Mouse (Mus musculus) c-Kit-positive CD71-negative TER-119-negative erythroid progenitor cells, embryonic 14.5 days (primary cell): ENCODE results near the gene Rbm20.

ENCODE experiments used
- DNase-seq: peaks from one replicate; pipeline ENCODE4 v3.0.0-alpha.2; 2013; ENCODE audit warnings: low read depth

The Rbm20 gene

DNA sequence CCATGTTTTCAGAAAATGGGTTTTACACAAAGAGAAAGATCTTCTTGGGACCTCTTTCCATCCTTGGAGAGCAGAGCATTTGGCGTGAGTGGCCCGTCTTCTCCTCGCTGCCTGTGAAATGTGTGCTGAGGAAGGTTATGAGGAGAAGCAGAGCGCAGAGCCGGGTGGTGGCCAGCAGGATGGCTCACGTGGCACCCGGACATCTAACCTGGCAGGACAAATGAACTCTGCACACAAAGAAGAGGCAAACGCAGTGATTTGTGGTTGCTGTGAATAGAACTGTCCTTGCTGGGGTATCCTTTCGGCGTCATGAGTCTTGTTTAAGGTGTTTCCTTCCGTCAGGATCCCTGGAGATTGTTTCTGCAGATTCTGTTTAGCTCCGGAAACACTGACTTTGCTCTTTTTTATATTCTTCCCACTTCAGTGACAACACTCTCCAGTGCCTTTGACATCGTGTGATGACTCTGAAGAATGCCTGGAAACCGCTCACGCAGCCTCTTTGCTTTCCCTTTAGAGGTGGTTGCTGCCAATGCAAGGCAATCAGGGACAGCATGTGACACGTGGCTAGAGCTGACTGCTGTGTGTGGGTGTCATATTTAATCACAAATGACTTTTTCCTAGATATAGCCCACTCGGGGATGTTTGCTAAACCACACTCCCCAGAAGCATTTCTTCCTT lies 80.5 kb downstream of the Rbm20 start:
- DNase-seq, result no peak

DNA sequence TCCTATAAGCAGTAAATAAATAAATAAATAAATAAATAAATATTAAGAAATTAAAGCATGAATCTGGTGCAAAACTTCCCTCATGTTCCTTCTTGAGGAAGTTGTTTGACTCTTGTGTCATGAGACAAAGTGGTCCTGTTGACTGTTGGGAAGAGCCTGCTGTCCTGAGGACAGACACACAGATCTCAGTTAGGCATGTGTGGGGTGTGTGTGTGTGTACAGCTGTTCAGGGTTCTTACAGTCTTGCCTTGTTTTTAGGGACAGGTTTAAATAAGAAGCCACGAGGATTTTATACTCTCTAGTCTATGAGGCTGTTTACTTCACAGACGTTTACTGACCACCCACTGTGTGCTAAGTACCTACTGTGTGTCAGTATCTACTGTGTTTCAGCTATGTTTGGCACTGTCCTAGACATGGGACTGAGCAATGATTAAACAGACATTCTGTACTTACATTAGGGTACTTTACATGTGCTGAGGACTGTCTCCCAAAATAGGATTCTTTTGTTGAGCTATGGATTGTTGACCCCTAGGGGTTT lies 81.8 kb downstream of the Rbm20 start:
- no peak for DNase-seq

DNA sequence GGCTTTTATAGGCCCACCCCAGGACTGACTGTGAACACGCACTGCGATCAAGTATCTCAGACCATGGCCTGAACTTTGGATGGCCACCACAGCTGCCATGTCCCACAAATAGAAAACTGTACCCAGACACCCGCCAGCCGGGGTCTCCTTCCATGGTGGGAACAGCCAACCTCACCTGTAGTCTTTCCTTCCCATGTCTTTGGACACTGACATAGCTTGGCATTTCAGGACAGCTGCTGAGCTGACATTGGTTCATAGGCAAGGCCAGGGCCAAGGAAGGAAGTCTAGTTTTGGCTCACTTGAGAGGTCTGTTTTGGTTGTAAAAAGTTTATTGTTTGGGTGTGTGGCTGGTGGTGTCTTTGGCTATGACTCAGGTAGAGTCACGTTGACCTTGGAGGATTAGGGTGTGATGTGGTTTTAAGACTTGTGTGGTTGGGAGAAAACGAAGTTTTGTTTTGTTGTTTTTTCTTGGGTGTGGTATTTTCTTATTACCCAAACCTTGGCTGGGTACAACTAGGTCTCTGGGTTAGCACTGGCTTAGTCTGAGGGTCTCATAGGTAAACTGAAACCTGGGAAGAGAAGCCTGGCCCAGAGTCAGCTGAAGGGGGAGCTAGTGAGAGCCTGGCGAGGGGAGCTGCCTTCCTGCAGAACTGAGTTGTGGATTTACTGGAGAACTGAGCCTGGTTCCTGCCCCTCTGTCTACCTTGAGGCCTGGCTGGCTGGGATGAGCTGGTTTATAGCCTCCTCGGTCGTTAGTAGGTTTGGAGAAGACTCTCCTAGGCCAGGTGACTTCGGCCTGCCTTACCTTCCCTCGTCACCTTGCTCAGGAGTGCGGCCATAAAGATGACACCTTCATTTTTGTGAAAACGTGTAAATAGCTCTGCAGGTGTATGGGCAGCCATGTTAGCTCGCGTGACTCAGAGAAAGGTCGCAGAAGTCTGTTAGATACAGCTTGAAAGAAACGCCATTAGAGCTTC lies 83.3 kb downstream of the Rbm20 start:
- no peak for DNase-seq

DNA sequence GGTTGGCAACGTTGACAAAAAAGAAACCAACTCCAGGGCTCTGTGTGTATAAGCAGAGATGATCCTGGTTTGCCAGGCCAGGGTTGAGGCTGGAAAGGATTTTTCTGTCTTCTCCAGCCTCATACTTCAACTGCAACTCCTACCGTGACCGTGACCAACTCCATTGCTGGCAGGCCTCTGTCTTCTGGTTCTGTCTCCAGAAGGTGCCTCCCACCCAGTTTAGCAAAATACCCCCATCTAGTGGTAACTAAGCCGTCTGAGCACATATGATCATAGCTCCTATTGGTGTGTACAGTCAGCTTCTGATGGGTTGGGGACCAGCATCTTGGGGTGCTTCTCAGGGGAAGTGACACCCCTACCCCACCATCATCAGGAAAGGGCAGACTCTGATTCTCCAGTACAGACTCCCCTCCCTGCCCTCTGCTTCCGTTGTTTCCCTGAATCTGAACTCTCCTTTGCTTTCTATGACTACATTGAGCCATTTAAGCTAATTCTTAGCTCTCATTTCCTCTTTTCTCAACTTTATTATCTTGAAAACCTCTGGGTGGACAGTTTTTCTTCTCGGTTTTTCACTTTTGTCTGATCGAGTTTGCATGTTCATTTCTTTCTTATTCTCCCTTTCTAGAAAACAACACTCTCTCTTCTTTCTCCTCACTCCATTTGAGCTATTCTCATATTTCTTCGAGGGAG lies 85.8 kb downstream of the Rbm20 start:
- no peak for DNase-seq

DNA sequence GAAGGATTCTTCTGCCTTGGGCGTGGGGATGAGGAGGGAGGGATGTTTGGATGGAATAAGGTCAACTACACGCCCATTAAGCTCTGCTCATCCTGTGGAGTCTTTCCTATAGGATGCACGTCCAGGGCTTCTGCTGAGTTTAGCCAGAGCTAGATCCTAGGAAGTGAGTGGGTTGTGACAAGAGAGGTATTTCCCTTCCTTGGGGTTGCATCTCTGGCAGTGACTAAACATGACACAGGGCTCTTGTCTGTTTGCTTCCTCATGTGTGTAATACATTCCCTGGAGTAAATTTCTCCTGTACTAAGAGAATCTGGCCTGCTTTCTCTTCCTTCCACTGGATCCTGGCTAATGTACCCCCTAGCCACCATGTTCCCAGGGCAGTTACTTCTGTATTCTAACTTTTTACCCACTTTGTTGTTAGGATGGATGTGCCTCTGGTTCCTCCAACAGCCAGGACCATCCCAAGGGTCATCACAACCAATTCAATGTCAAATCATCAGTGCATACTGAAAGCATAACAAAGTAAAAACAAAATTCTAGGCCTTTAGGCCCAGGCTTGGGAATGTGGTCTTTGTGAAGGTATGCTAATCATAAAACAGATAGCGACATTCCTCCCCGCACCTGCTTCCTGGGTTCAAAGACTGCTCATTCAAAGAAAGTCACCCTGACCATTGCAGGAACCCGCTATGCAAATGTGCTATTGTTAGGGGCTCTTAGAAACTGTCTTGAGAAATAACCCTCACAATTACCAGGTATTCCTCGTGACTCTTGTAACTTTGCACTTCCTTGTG lies 87.8 kb downstream of the Rbm20 start:
- no peak for DNase-seq

DNA sequence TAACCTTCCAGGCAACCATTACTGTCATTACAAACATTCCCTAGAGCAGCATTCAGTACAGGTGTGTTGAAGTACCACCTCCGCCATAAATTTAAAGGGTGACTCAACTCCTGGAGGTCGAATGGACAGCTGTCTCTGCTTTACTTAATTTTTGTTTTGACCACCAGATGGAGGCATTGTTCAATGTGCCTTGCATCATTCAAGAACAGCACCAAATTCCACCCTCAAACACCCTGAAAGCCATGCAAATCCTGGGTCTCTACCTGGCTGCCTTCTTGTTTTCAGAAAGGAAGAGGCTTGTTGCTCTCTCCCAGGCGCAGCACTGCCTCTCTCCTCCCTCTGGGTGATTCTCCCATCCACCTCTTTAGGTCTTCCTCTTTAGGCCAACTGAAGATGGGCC lies 91.4 kb downstream of the Rbm20 start:
- DNase-seq, result peak; percentile 51

DNA sequence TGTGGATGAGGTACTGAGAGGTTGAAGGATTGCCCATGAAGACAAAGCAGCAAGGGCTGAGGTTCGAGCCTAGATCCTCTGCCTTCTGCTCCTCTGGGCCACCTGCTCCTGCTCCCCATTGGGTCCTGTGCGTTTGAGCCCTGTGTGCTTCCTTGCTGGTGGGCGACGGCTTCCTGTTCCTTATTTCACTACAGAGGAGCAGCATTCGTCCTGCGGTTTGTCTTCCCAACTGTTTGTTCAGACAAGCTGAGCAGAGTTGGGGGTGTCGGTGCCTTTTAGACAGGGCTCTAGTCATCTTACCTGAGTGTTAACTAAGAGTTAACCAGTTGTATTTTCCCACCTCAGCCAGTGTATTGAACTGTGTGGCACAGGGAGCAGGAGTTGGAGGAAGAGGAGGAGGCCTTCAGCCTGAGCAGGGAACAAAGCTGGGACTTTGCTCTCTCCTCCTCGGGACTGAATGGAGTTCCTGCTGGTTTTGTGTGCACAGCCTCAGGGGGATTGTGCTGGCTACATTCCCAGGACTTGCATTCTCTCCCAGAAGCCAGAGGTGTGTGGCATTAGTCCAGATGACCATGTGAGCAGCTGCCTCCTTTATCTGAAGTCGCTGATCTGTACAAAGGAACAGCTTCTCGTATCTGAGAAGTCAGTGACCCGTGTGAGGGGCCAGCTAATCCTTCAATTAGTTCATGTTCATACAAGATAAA lies 97.0 kb downstream of the Rbm20 start:
- DNase-seq, result no peak

DNA sequence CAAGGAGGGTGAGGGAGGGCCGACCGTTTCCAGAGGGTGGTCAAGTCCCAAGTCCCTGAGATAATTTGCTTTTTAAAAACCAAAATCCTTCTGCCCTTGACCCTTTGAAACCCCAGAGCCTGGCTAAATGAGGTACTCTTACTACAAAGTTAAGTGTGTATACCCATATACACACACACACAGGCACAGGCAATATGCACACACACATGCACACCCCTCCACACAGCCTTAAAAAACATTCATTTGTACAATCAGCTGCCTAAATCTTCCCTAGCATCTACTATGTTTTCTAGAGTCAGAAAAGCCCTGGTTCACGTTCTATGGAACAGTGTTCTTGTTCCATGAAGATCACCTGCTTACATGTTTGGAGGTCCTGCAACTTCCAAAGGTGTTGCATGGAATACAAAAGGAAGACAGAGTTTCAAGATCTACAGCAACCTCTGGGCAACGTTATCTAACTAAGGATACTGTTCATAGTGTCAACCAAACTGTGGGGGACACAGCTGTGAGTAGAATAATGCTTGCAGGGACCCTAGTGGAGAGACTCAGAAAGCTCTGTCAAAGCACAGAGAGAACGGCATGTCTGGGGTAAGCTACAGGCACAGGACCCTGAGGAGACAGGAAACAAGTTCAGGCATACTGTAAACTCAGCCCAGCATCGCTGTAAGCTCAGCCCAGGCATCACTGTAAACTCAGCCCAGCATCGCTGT lies 97.7 kb downstream of the Rbm20 start:
- no peak for DNase-seq

DNA sequence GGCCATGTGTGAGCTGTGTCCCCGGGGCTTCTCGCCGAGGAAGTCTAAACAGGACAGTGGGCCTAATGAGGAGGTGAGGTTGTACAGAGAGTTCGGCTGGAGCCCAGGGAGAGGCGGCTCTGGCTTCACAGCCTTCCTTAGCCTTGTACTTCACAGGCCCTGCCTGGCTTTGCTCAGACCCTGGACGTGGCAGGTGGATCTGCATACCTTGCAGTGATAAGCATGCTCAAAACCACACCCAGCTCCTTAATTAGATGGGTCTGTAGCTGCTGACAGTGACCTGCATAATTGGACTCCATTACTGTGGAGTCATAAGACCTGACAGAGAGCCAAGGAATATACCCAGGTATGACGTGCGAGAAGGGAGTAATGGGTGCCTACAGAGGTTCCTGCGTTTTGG lies 102.3 kb downstream of the Rbm20 start:
- DNase-seq, result no peak

DNA sequence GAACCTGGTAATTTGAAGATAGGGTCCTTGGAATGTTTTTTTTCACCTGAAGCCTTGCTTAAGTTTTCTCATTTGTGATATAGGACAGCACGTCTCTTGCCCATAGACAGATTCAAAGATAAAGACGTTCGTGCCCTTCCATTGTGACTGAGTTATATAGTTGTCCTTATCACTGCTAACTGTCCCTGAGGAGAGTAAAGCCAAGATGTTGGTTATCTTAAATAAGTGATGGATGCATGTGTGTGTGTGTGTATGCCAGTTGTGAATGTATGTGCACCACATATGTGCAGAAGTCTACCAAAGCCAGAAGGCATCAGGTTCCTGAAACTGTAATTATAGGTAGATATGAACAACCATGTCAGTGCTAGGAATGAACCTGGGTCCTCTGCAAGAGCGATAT lies 102.7 kb downstream of the Rbm20 start:
- DNase-seq, result no peak

DNA sequence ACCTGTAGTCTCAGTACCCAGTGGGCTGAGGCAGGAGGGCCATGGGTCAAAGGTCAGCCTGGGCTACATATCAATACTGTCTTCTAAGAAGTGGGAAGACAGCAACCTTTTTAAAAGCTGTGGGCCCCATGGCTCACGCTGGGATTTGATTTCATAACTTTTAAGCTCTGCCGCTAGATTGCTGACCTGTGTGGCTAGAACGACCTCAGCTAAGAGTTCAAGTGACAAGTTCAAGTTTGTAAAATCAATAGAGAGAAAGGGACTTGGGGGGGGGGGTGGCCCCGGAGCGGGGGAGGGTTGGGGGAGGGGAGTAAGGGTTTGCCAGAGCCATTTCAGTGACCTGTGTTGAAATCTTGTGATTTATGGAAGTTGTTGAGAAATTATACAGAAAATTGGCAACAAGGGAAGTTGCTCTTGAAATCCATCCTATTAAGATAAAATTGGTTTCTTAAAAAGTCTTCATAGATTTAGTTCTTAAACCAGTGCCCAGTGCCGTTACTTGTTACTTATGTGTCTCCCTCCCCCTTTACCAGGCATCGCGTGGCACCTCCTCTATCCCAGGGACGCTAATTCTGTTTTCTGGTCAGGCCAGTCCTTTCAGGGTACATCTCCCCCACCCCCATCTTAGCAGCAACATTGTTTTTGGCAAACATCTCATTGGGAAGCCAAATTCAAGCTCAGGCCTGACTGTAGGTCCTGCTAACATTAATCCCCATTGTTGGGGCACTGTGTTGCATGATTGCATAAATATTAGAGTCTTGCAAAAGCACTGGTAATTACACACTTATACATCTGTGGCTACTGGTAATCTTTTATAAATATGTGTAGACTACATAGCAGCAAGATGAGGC lies 103.9 kb downstream of the Rbm20 start:
- DNase-seq, result no peak

DNA sequence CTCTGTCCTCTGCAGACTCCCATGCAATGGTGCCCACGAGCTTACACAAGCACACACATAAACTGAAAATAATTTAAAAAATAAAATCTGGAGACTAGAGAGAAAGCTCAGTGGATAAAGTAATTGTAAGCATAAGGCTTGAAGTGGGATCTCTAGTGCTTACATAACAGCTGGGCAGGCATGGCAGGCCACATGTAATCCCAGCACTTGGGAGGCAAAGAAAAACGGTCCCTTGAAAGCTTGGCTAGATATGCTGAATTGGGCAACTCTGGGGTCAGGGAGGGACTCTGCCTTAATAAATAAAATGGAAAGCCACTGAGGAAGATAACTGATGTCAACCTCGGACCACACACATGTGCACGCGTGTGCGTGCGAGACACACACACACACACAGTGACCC lies 104.7 kb downstream of the Rbm20 start:
- no peak for DNase-seq

DNA sequence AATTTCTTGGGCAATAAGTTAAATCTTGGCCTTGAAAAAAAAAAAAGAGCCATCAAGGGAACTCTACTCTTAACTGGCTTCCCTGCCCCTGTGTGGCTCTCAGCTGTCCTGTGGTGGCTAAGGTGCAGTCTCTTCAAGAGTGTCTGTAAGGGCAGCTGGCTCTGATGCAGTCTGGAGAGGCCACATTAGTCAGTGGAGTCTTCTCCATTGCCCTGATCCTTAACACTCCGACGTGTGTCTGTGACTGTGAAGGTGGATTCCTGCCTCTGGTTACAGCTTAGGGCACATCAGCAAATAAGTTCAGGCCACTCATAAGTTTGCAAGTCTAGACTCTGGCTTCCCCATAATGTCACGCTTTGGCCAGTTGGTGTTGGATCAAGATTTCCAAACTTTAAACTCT lies 108.2 kb downstream of the Rbm20 start:
- DNase-seq, result no peak

DNA sequence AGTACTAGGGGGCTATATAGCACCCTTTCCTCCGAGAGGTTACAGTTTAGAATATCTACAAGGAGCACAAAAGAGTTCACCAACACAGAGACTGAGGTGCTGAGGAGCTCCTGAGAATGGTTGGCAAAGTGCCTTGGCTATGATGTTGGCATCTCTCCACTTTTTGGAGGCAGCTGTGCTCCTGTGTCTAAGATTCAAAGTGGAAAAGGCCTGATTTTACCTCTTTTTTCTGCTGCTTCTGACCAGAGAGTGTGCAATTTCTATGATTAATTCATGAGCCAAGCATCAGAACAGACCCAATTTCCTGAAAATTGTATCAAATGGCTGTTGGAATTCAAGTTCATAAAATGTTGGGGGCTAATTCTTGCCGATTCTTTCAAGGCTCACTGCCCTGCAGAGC lies 109.1 kb downstream of the Rbm20 start:
- DNase-seq, result no peak

DNA sequence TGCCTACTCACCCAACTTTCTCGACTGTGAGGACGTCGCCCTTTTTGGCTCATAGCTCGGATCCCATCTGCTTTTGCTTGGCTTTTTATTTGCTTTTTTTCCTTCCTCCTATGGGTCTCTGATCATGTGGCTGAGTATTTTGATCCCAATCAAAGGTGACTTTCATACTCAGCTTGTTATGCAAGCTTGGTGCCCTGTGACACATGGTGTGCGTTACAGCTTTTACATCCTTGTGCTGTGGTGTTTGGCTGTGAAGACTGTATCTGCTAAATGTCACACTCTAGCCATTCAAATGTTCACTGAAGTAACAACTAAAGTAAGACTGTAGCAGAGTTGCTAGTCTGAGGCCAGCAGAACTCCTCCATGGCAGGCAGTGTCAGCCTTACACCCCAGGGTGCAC lies 109.7 kb downstream of the Rbm20 start:
- DNase-seq, result no peak

DNA sequence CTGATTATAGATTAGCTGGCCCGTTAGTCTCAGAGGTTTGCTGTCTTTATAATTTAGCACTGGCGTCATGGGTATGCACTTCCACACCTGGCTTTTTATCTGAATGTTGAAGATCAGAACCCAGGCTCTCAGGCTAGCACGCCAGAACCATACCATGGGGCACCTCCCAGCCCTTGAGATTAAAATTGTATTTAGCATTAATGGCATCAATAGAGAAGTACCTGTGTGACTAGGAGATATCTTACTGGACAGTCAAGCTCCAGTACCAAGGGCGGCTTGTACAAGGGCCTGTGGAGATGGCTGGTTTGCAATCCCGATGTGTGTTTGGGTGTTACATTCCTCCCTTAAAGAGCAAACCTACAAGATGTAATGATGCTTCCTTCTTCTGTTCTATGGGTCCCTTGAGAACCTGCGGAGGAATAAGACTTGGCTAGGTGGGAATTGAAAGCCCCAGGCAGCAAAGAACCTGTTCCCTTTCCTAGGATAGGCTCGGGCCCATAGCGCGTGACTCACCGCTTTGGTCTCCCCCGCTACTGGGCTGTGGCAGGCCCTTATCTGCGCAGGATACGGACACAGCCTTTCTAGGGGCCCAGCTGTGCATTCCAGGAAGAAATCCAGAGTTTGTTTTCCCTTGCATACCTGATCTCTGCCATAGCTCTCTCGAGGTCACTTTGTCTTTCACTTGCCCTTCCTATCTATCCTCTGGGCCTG lies 111.7 kb downstream of the Rbm20 start:
- DNase-seq, result no peak

DNA sequence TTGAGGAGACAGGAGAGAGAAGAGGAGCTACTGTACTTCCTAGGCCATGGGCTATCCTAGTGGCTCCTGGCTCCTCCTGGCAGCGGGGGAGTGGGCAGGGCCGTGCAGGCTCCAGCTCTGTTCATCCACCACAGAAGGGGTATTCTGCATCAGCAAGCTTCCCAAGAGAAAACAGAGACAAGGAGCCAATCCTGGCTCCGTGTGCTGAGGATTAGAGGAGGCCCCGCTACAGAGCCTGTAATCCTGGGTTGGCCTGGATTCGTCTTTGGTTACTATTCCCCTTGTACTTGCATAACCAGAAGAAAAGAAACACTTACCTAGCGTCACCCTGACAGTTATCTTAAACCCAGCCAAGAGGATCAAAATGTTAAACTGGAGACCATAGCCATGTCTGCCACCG lies 112.5 kb downstream of the Rbm20 start:
- no peak for DNase-seq

DNA sequence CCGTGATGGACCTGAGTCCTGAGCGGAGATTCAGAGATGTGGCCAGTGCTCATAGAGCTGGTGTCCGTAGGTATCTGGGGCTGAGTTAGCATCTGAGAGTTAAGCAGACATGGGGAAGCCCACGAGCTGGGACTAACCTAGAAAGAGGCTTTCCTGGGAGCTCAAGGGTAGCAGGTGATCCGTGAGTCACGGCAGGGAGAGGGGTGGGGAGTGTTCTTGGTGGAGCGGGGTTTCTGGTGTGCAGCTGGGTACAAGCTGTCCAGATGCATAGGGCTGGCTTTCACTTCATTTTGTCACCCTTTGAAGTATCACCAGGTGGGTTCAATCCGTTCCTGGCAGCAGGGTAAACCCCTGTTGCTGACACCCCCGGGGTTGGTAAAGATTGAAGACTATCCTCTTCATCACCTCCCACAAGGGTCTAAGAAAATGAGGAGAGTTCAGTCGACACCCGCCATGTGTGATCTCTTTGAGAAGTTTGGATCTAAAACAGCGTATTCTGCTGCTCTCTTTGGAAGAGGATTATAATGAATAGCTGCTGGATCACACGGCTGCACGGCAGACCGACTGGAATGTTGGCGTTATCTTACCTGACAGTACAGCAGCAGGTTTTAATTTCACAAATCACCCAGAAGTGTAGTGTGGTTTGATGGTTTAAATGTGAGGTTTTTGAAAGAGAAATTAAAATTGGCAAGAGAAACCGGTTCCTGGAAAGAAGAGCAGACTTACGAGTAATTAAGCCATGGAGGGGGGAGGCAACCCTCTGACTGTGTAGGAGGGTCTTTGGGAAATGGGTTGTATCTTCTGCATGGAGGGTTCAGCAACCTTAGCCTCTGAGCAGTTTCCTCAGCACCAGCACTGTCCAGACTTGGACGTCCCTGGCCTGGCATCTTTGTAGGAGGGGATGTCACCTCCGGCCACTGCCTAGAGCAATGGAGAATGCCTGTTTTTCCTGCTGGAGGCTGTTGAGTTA lies 114.9 kb downstream of the Rbm20 start:
- DNase-seq, result no peak
